Mouse (Mus musculus): ENCODE measurements around the gene Syt8. TPM values are rescaled to one million over a fixed set of nuclear protein-coding genes. Genes with fewer than 3 reads are reported as not detected.

Syt8 gene
- 0.34 TPM in 1 of 2 replicates, not detected in the other for polyA plus RNA-seq (2016; fragmentation: Nextera tagmentation; extraction: Ambion mirVana)

DNA sequence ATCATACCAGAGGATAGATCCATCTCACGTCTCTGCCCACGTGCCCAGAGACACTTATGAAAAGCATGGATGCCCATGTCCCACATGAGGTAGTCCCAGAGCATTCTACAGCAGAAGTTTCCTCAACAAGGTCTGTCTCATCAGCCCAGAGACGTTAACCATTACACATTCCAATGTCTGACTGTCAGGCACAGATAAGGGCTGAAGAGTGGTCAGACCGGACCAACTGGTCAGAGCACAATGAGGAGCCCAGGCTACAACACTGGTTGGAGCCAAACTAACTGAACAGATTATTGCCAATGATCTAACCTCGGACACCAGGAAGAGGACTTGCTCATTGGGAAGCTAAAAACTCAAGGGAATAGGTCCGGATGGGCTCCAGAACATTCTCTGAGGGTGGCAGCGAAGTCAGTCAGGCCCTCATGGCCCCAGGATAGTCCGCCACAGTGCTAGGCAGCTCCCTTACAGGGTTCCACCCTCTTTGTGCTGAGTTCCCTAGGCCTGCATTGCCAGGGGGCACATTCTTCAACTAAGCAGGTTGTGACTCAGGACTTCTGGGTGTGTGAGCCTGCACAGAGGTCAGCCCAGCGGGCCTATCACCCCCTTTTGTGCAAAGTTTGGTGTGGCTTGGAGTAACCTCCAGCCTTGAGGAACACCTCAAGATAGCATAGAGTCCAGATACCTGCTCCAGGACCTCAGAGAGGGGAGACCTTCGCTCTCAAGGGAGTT is at the start of gene Syt8:
Gene Syt8 (plus strand): TSS at position 714 of the 729 bp plus-strand sequence.
- Histone ChIP-seq H3K27me3 (ENCODE audit: low read depth, poor library complexity, severe bottlenecking) (peaks cover 28% of the 10 kb centered on the region), H3K9me3 (replicated peaks) (no peaks in the 10 kb centered on the region), H3K4me1 (peaks cover 3% of the 10 kb centered on the region; the same call in 1 of the 2 replicates), H3K27ac (replicated peaks) (no peak within 1 kb of the TSS), H3K4me3 (no peak within 1 kb of the TSS), H3K36me3 (no peaks in the 10 kb centered on the region)
- WGBS = 86% methylated on average over 10 of the region's 10 CpGs
- DNase-seq (ENCODE audit: low spot score) = no peak

- Histone ChIP-seq H3K4me3 (peak overlapping the region; percentile 72), H3K9me3 (replicated peaks) (no peaks in the 10 kb centered on the region), H3K4me1 (peaks cover 27% of the 10 kb centered on the region), H3K27me3 (ENCODE audit: low read depth, poor library complexity, severe bottlenecking) (no peaks in the 10 kb centered on the region), H3K36me3 (peaks cover 50% of the 10 kb centered on the region), H3K27ac (replicated peaks) (no peak overlapping the region)
- DNase-seq (ENCODE audit: low spot score) = no peak
- 91% methylated on average over 3 of the region's 3 CpGs for WGBS
Observed at GRCm38 (mm10) chr7:142385742-142386403, 48.8 kb upstream of the Syt8 start.

- H3K27ac ChIP-seq (replicated peaks) = peak overlapping the region; percentile 87
Observed at GRCm38 (mm10) chr7:142386621-142387201, 47.9 kb upstream of the Syt8 start.

DNA sequence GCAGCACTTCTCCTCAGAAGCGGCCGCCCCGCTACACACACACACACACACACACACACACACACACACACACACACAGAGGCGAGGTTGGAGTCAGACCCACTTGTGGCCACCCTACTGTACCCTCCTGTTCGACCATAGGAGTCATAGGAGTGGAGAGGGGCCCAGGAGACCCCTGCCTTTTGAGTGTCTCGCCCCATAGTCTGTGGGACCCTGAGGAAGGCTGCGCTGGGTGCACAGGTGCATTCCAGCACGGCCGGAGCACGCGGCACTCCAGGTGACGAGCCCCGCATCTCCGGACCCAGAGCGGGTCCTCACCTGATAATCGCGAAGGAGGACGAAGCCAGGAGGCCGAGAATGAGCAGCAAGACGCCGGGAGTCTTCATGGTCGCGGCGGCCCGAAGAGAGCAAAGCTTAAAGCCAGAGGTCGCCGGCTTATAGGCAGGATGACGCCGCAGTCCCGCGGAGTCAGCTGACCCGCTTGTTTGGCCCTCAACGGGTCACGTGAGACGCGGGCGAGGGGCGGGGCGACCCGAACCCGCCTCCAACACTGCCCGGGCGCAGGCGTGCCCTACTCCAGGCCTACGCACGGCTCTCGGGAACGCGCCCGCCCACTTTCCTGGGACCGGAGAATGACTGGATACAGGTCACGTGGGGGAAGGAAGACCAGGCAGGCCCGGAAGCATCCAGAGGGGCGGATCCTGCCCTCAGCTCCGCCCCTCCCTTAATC is 47.1 kb upstream of the Syt8 start, which contains the start of gene Ctsd:
Gene Ctsd (minus strand): TSS at position 620 of the 730 bp plus-strand sequence.
- Histone ChIP-seq H3K27me3 (ENCODE audit: low read depth, poor library complexity, severe bottlenecking) (no peaks in the 10 kb centered on the region), H3K4me3 (peak within 1 kb of the TSS; percentile 72), H3K9me3 (replicated peaks) (no peaks in the 10 kb centered on the region), H3K36me3 (peaks cover 33% of the 10 kb centered on the region), H3K4me1 (peaks cover 27% of the 10 kb centered on the region), H3K27ac (replicated peaks) (peak within 1 kb of the TSS; percentile 87)
- under 1% methylated on average over 55 of the region's 55 CpGs for WGBS
- DNase-seq (ENCODE audit: low spot score) = peak; percentile 98

More at GRCm38 (mm10) chr7:142386621-142387201, 47.9 kb upstream of the Syt8 start:
- Histone ChIP-seq H3K36me3 (peaks cover 41% of the 10 kb centered on the region), H3K27me3 (ENCODE audit: low read depth, poor library complexity, severe bottlenecking) (no peaks in the 10 kb centered on the region), H3K4me1 (peaks cover 27% of the 10 kb centered on the region), H3K4me3 (peak overlapping the region; percentile 72), H3K9me3 (replicated peaks) (no peaks in the 10 kb centered on the region)
- no peak for DNase-seq (ENCODE audit: low spot score)
- WGBS = 67% methylated on average over 6 of the region's 6 CpGs

DNA sequence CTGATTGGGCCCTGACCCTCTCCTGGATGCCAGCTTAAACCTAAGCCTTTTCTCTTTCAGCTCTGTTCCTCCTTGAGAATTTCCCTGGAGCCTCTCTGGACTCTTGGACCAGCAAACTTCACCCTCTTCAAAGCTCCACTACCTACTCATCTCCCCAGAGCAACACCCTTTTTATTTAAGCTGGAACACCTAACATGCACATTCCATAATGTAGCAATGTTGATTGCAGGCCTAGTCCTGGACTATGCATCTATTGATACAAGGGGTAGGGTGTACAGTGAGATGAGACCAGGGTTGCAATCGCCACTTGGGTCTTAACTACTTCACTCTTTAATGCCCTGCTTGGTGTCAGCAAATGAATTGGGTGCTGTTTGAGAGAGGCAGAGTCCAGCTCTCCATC is 46.5 kb upstream of the Syt8 start:
- Histone ChIP-seq H3K27ac (replicated peaks) (peak overlapping the region; percentile 87), H3K4me3 (peak overlapping the region; percentile 72), H3K9me3 (replicated peaks) (no peaks in the 10 kb centered on the region), H3K36me3 (peaks cover 27% of the 10 kb centered on the region), H3K4me1 (peaks cover 33% of the 10 kb centered on the region), H3K27me3 (ENCODE audit: low read depth, poor library complexity, severe bottlenecking) (no peaks in the 10 kb centered on the region)
- DNase-seq (ENCODE audit: low spot score) = no peak
- WGBS = 94% methylated on average over 1 of the region's 1 CpGs

DNA sequence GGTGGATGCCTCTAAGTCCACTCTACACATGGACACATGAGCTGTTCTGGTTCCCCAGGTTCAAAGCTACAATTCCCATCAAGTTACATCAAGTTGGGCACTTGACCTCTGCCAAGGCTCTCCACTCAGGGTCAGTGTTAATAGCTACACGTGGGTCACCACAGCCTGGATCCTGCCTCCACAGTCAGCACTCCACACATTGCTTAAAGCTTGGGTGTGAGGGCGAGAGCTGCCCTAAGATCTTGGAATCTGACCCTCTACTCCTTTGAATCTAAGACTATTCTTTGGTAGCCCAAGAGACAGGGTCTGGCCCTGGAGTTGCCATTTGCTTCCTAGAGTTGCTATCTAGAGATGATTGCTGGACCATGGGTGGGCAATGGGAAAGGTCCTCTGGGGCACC is 45.9 kb upstream of the Syt8 start:
- peaks cover 21% of the 10 kb centered on the region for H3K36me3 ChIP-seq
- no peaks in the 10 kb centered on the region for H3K9me3 ChIP-seq (replicated peaks)
- 91% methylated on average over 2 of the region's 2 CpGs for WGBS
- H3K27me3 ChIP-seq (ENCODE audit: low read depth, poor library complexity, severe bottlenecking) = no peaks in the 10 kb centered on the region
- H3K4me3 ChIP-seq = no peak overlapping the region
- H3K4me1 ChIP-seq = peaks cover 34% of the 10 kb centered on the region
- no peak for DNase-seq (ENCODE audit: low spot score)
- H3K27ac ChIP-seq (replicated peaks) = peak overlapping the region; percentile 87; the same call in 1 of the 2 replicates

DNA sequence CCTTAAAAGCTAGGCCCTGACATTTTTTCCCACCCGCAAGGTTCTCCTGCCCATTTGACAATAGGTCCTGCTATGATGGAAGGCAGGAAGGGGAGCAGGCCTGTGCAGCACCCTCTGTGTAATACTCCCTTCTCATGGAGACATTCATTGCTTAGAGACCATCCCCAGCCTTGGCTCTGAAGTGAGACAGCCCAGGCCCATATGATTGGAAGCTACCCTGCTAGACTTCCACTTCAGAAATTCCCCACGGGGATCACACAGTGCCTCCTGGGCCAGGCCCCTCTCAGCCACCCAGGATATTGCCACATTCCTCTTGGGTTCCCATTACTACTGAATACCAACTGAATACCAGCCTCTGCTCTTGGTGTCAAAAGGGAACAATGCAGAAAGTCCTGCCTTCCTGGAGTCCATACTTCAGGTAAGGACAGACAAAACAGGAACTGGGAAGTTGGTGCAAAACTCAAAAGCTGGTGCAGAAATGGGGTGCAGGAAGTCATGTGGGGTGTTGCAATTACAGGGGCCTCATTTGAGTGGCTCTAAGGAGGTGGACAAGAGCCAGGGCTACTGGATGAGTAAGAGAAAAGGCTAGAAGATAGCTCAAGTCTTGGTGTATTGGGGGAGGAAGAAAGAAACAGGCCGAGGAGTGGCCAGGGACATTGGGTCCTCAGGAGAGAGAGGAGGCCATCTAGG is 44.5 kb upstream of the Syt8 start:
- DNase-seq (ENCODE audit: low spot score) = no peak
- H3K27ac ChIP-seq (replicated peaks) = no peak overlapping the region
- no peaks in the 10 kb centered on the region for H3K9me3 ChIP-seq (replicated peaks)
- H3K4me3 ChIP-seq = no peak overlapping the region
- peaks cover 7% of the 10 kb centered on the region; the same call in 1 of the 2 replicates for H3K36me3 ChIP-seq
- peaks cover 34% of the 10 kb centered on the region for H3K4me1 ChIP-seq
- no peaks in the 10 kb centered on the region for H3K27me3 ChIP-seq (ENCODE audit: low read depth, poor library complexity, severe bottlenecking)
- WGBS = 83% methylated on average over 3 of the region's 3 CpGs

- Histone ChIP-seq H3K36me3 (no peaks in the 10 kb centered on the region), H3K27ac (replicated peaks) (no peak overlapping the region), H3K9me3 (replicated peaks) (no peaks in the 10 kb centered on the region), H3K4me3 (no peak overlapping the region), H3K27me3 (ENCODE audit: low read depth, poor library complexity, severe bottlenecking) (no peaks in the 10 kb centered on the region), H3K4me1 (peaks cover 28% of the 10 kb centered on the region)
- DNase-seq (ENCODE audit: low spot score) = no peak
- 92% methylated on average over 3 of the region's 3 CpGs for WGBS
Observed at GRCm38 (mm10) chr7:142391108-142391507, 43.5 kb upstream of the Syt8 start.

- peaks cover 5% of the 10 kb centered on the region; the same call in 1 of the 2 replicates for H3K27me3 ChIP-seq (ENCODE audit: low read depth, poor library complexity, severe bottlenecking)
- H3K4me1 ChIP-seq = peaks cover 23% of the 10 kb centered on the region
- no peak overlapping the region for H3K4me3 ChIP-seq
- H3K36me3 ChIP-seq = no peaks in the 10 kb centered on the region
- WGBS = 75% methylated on average over 4 of the region's 4 CpGs
- H3K27ac ChIP-seq (replicated peaks) = no peak overlapping the region
- no peaks in the 10 kb centered on the region for H3K9me3 ChIP-seq (replicated peaks)
- no peak for DNase-seq (ENCODE audit: low spot score)
Observed at GRCm38 (mm10) chr7:142391609-142392008, 43.0 kb upstream of the Syt8 start.

GRCm38 (mm10) chr7:142393191-142393590 is 41.5 kb upstream of the Syt8 start:
- H3K4me3 ChIP-seq = no peak overlapping the region
- peaks cover 11% of the 10 kb centered on the region; the same call in 1 of the 2 replicates for H3K4me1 ChIP-seq
- 29% methylated on average over 4 of the region's 4 CpGs for WGBS
- no peaks in the 10 kb centered on the region for H3K9me3 ChIP-seq (replicated peaks)
- no peak overlapping the region for H3K27ac ChIP-seq (replicated peaks)
- H3K36me3 ChIP-seq = no peaks in the 10 kb centered on the region
- DNase-seq (ENCODE audit: low spot score) = no peak
- peaks cover 20% of the 10 kb centered on the region for H3K27me3 ChIP-seq (ENCODE audit: low read depth, poor library complexity, severe bottlenecking)

GRCm38 (mm10) chr7:142394261-142395190 is 40.1 kb upstream of the Syt8 start:
- Histone ChIP-seq H3K4me1 (peaks cover 7% of the 10 kb centered on the region; the same call in 1 of the 2 replicates), H3K27ac (replicated peaks) (no peak overlapping the region), H3K9me3 (replicated peaks) (no peaks in the 10 kb centered on the region), H3K36me3 (no peaks in the 10 kb centered on the region), H3K4me3 (no peak overlapping the region), H3K27me3 (ENCODE audit: low read depth, poor library complexity, severe bottlenecking) (peaks cover 31% of the 10 kb centered on the region)
- no peak for DNase-seq (ENCODE audit: low spot score)
- 69% methylated on average over 6 of the region's 6 CpGs for WGBS
